ENCODE assay signal across 11 mouse cellular contexts in the genomic region with DNA sequence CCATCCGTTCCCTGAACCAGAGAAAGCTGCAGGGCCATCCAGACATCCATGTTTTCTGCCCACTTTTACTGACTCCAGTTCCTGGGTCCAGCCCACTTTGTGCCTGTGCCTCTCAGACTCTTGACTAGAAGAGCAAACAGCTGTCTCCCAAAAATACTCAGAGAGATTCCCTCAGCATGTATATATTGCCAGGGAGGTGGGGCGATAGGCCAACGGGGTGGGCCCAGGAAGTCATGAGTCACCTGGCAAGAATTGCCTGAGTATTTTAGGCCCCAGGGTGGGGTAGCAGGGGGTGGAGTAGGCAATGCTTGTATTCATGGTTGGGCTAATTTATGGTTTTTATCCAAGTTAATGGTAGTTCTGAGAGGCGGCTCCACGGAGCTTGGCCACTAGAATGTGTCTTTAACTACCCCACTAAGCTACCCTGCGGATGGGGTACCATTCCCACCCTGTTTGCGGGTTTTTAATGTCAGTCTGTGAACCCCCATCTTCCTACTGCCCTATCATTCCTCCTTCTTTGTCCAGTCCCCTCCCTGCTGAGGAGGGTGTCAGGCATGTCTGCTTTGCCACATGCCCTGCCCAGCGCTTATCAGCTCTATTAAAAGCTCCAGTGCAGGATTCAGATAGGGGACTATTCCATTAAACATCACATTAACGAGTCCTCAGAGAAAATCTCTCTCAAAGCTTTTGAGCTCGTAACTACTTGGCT. TPM values are rescaled to one million over a fixed set of nuclear protein-coding genes. Genes with fewer than 3 reads are reported as not detected.
DNase-seq lines count a peak whose midpoint lies in the region; ATAC-seq and TF ChIP-seq lines count a peak whose summit lies in the region.
"Had no signal": no experiment of that assay in that cellular context is flagged by ENCODE, and none has a peak within 500 bp of the region (broad histone marks: within the 10 kb centered on the region; RNA-seq: fewer than 3 reads in every experiment).

No protein-coding gene starts in this region.

- intact Hi-C loops in heart, postnatal 36 days (cut with DNase I), result no loop called here
- intact Hi-C loops in left cerebral cortex, postnatal 4 days (cut with DNase I), result no loop called here

- no peaks in the 10 kb centered on the region for H3K36me3 ChIP-seq in liver, embryonic 14.5 days (replicated peaks; ENCODE audit: control insufficient read depth, insufficient read depth, low read depth)
- no peaks in the 10 kb centered on the region for H3K36me3 ChIP-seq in liver, postnatal 0 days (replicated peaks; ENCODE audit: insufficient read depth, low read length)

- 52% methylated on average over 10 of the region's 10 CpGs for WGBS in liver, embryonic 14.5 days (ENCODE audit: insufficient replicate concordance)
- WGBS in liver, postnatal 0 days (ENCODE audit: insufficient replicate concordance), result 72% methylated on average over 10 of the region's 10 CpGs

- no peak overlapping the region for H3K27ac ChIP-seq in liver, embryonic 14.5 days
- no peak overlapping the region for H3K27ac ChIP-seq in liver, postnatal 0 days (ENCODE audit: low read depth)

- H3K27me3 ChIP-seq in liver, embryonic 14.5 days (ENCODE audit: control insufficient read depth, insufficient read depth, low read length), result no peaks in the 10 kb centered on the region
- no peaks in the 10 kb centered on the region for H3K27me3 ChIP-seq in liver, postnatal 0 days (ENCODE audit: insufficient read depth, low read length)
- H3K27me3 ChIP-seq: CH12.LX had no signal

- 0 out of 4 replicates have a peak, but pooled peaks cover 0 to 2% of the 10 kb centered on the region in 2 experiments for H3K4me1 ChIP-seq in liver, embryonic 14.5 days (replicated peaks; ENCODE audit: control insufficient read depth in 2 of 2, insufficient read depth in 2 of 2, low read length in 1 of 2)
- H3K4me1 ChIP-seq in liver, postnatal 0 days (ENCODE audit: insufficient read depth), result no peaks in the 10 kb centered on the region
- H3K4me1 ChIP-seq: megakaryocyte, embryonic 14.5 days had no signal

- TF ChIP-seq EP300 in liver, embryonic 14.5 days (IDR thresholded peaks at IDR 0.05; ENCODE audit: low read depth), result no peak
- TF ChIP-seq EP300 in liver, postnatal 0 days (IDR thresholded peaks at IDR 0.05; ENCODE audit: low read depth), result no peak

- DNase-seq in liver, embryonic 14.5 days (ENCODE audit: low read depth in 3 of 3, low spot score in 3 of 3), result no peak
- no peak for DNase-seq in liver, postnatal 0 days
- peak; percentile 44 to 66 for DNase-seq in gastrocnemius, postnatal 4 days (ENCODE audit: low spot score in 2 of 2)
- DNase-seq in heart, postnatal 36 days, result peak; percentile 44 to 47
- DNase-seq in urinary bladder, postnatal 25 days (ENCODE audit: low spot score), result peak; percentile 51
- DNase-seq in layer of hippocampus, postnatal 10 days (ENCODE audit: low spot score in 2 of 2), result no peak
- DNase-seq in left cerebral cortex, postnatal 4 days, result no peak
- no peak for DNase-seq in right cerebral cortex, postnatal 14 days
- DNase-seq: cerebellum, adult 2 months had no signal

- no peaks in the 10 kb centered on the region for H3K9me3 ChIP-seq in liver, embryonic 14.5 days (ENCODE audit: control insufficient read depth, low read length)
- no peaks in the 10 kb centered on the region for H3K9me3 ChIP-seq in liver, postnatal 0 days (ENCODE audit: low read length)

- no peak overlapping the region for H3K4me3 ChIP-seq in liver, embryonic 14.5 days (ENCODE audit: insufficient read depth in 1 of 2, low read depth in 2 of 2, low read length in 2 of 2)
- H3K4me3 ChIP-seq in liver, postnatal 0 days (ENCODE audit: low read depth, low read length), result no peak overlapping the region
- H3K4me3 ChIP-seq: megakaryocyte, embryonic 14.5 days had no signal

- no peak overlapping the region for H3K4me2 ChIP-seq in liver, embryonic 14.5 days (ENCODE audit: low read depth)
- no peak overlapping the region for H3K4me2 ChIP-seq in liver, postnatal 0 days (ENCODE audit: low read depth, low read length)

- no peak overlapping the region for H3K9ac ChIP-seq in liver, embryonic 14.5 days (replicated peaks)
- H3K9ac ChIP-seq in liver, postnatal 0 days (replicated peaks), result no peak overlapping the region

- ATAC-seq in liver, embryonic 14.5 days (ENCODE audit: insufficient read depth), result 0 out of 2 replicates have a peak, but pooled peaks have one; percentile 35
- no peak for ATAC-seq in liver, postnatal 0 days

- no peak for TF ChIP-seq CTCF in liver, embryonic 14.5 days (IDR thresholded peaks at IDR 0.05; ENCODE audit: low read depth)
- TF ChIP-seq CTCF in liver, postnatal 0 days (IDR thresholded peaks at IDR 0.05; ENCODE audit: low read depth), result no peak

RNA-seq across cellular contexts. Expression of a gene that starts 59.0 kb away (rescaled TPM):
- 22.1 and 29.4 TPM in 2 replicates for polyA plus RNA-seq in liver, embryonic 14.5 days (2012; rRNA removed)
- 9.5 and 10.2 TPM in 2 replicates for polyA plus RNA-seq in liver, embryonic 14.5 days (2014; fragmentation: Nextera tagmentation; extraction: Ambion mirVana)
- 9.1 and 9.9 TPM in 2 replicates for polyA plus RNA-seq in liver, postnatal 0 days (2015; fragmentation: Nextera tagmentation; extraction: Ambion mirVana)
- 100 to 1,000 TPM; 316 to 362 TPM for total RNA-seq in gastrocnemius, postnatal 4 days (2021)
- total RNA-seq in heart, postnatal 36 days (2021), result 100 to 1,000 TPM; 419 to 431 TPM
- total RNA-seq in layer of hippocampus, postnatal 10 days (2021), result 100 to 1,000 TPM; 376 to 390 TPM
- total RNA-seq in left cerebral cortex, postnatal 4 days (2021), result 100 to 1,000 TPM; 247 to 250 TPM

Comparison
In these comparisons a context has a peak if more than half of its experiments do, and no peak if none do; other contexts are left out.
1. DNase-seq: peak in gastrocnemius, postnatal 4 days (2 of 2), heart, postnatal 36 days (2 of 2) and urinary bladder, postnatal 25 days (single experiment); none in liver, embryonic 14.5 days (0 of 3), liver, postnatal 0 days (single experiment), layer of hippocampus, postnatal 10 days (0 of 2), left cerebral cortex, postnatal 4 days (single experiment) and right cerebral cortex, postnatal 14 days (single experiment).